Mouse (Mus musculus) ES-E14 (cell line): ENCODE data around the gene Gm498. TPM values are rescaled to one million over a fixed set of nuclear protein-coding genes. Genes with fewer than 3 reads are reported as not detected.

ENCODE experiments used
- DNase-seq: peaks from one replicate; pipeline ENCODE4 v3.0.0-alpha.2; 2013; ENCODE audit warnings: low read depth, low spot score
- H3K27ac ChIP-seq: 2 replicates; pipeline ENCODE4 v1.5.1; 2012; ENCODE audit warnings: low read depth, mild to moderate bottlenecking, low read length, moderate library complexity, mixed read lengths; ENCODE audit not compliant: poor library complexity, insufficient read depth, severe bottlenecking
- H3K36me3 ChIP-seq: 2 replicates; pipeline ENCODE4 v1.6.1; 2012; ENCODE audit warnings: mild to moderate bottlenecking, low read length, moderate library complexity, mixed read lengths; ENCODE audit not compliant: control insufficient read depth, poor library complexity, insufficient read depth, severe bottlenecking
- H3K4me1 ChIP-seq, 2 experiments: fragments of 150-350 bp in 1 of 2; sonication (generic) in 1 of 2; 2 replicates each; pipeline ENCODE4 v1.6.1; 2012; ENCODE audit warnings: low read length in 2 of 2, mild to moderate bottlenecking in 1 of 2, mixed read lengths in 1 of 2; ENCODE audit not compliant: control insufficient read depth in 2 of 2, insufficient read depth in 2 of 2, poor library complexity in 1 of 2
- H3K4me3 ChIP-seq, 2 experiments: fragments of 150-350 bp in 1 of 2; sonication (generic) in 1 of 2; 2 replicates each; pipeline ENCODE4 v1.5.1; 2012; ENCODE audit warnings: low read length in 2 of 2, low read depth in 1 of 2, mild to moderate bottlenecking in 1 of 2, mixed read lengths in 1 of 2; ENCODE audit not compliant: insufficient read depth in 1 of 2, poor library complexity in 1 of 2, severe bottlenecking in 1 of 2
- H3K9ac ChIP-seq: 2 replicates; pipeline ENCODE4 v1.6.1; 2012; ENCODE audit warnings: low read depth, mild to moderate bottlenecking, low read length, mixed read lengths; ENCODE audit not compliant: poor library complexity, insufficient read depth, severe bottlenecking
- H3K9me3 ChIP-seq: fragments of 150-350 bp; sonication (generic); 2 replicates; pipeline ENCODE4 v1.6.1; 2012; ENCODE audit warnings: low read depth, mild to moderate bottlenecking, low read length; ENCODE audit not compliant: control insufficient read depth, insufficient read depth
- CHD2 ChIP-seq: IDR thresholded peaks from 2 replicates; pipeline ENCODE4 v1.6.1; 2014; ENCODE audit warnings: mild to moderate bottlenecking, low read depth, low read length, inconsistent platforms
- HCFC1 ChIP-seq: IDR thresholded peaks from 2 replicates; pipeline ENCODE4 v1.6.1; 2012; ENCODE audit warnings: low read length, inconsistent platforms, borderline replicate concordance; ENCODE audit not compliant: insufficient read depth
- MAFK ChIP-seq: IDR thresholded peaks from 2 replicates; pipeline ENCODE4 v1.6.1; 2014; ENCODE audit warnings: mild to moderate bottlenecking, low read depth, low read length, inconsistent platforms; ENCODE audit not compliant: insufficient read depth
- ZC3H11A ChIP-seq: IDR thresholded peaks from 2 replicates; pipeline ENCODE4 v1.6.1; 2012; ENCODE audit warnings: low read depth, mild to moderate bottlenecking, inconsistent platforms, low read length, borderline replicate concordance
- ZNF384 ChIP-seq: IDR thresholded peaks from 2 replicates; pipeline ENCODE4 v1.6.1; 2012; ENCODE audit warnings: low read depth, low read length, inconsistent platforms
- in situ Hi-C, 2 experiments: fragments of 600-800 bp; cut with MboI; formaldehyde crosslinking; loops; one replicate each; pipeline ENCODE4 v1.15.1; 2025; ENCODE audit warnings: low sequenced_read_pairs in 2 of 2, inconsistent platforms in 1 of 2; ENCODE audit not compliant: unreplicated experiment in 2 of 2
- total RNA-seq: library from RNA; depleted of rRNA; stranded (reverse); fragments of 300-350 nt; gene quantifications from 2 replicates; pipeline ENCODE4 v1.2.3, GENCODE M21; 2012; rRNA removed

Gene Gm498
- total RNA-seq = not detected in 2 replicates

- Histone ChIP-seq H3K4me3 (no peak within 1 kb of the TSS), H3K27ac (no peak within 1 kb of the TSS), H3K9ac (no peak within 1 kb of the TSS), H3K4me1 (no peaks in the 10 kb centered on the region), H3K36me3 (no peaks in the 10 kb centered on the region), H3K9me3 (no peaks in the 10 kb centered on the region)
- TF ChIP-seq MAFK (no peak), ZNF384 (no peak), HCFC1 (no peak), ZC3H11A (no peak), CHD2 (no peak)
- DNase-seq = no peak
- in situ Hi-C loops = no loop called here
These were observed at the start of gene Gm498 for GRCm38 (mm10) chr7:143866538-143866937. Gm498 (plus strand) TSS chr7:143866838.

- TF ChIP-seq HCFC1 (no peak), CHD2 (no peak), ZNF384 (no peak), ZC3H11A (no peak), MAFK (no peak)
- no peak for DNase-seq
- 0 out of 4 replicates have a peak, but pooled peaks cover 0 to 4% of the 10 kb centered on the region in 2 experiments for H3K4me1 ChIP-seq
- no peak overlapping the region for H3K4me3 ChIP-seq
- no peak overlapping the region for H3K9ac ChIP-seq
- no peaks in the 10 kb centered on the region for H3K9me3 ChIP-seq
- in situ Hi-C loops = no loop called here
- peaks cover 9% of the 10 kb centered on the region; the same call in 1 of the 2 replicates for H3K36me3 ChIP-seq
- H3K27ac ChIP-seq = no peak overlapping the region
These were observed 47.4 kb upstream of the Gm498 start for GRCm38 (mm10) chr7:143819201-143819600.

GRCm38 (mm10) chr7:143821241-143821640 lies 45.4 kb upstream of the Gm498 start:
- no peak for TF ChIP-seq ZNF384
- TF ChIP-seq HCFC1 = no peak
- TF ChIP-seq ZC3H11A = no peak
- no peak for TF ChIP-seq MAFK
- no peak for TF ChIP-seq CHD2
- H3K27ac ChIP-seq = no peak overlapping the region
- DNase-seq = no peak
- H3K9ac ChIP-seq = no peak overlapping the region
- peaks cover 4% of the 10 kb centered on the region; the same call in 1 of the 2 replicates for H3K36me3 ChIP-seq
- no peak overlapping the region for H3K4me3 ChIP-seq
- in situ Hi-C loops = no loop called here
- 0 out of 4 replicates have a peak, but pooled peaks cover 0 to 4% of the 10 kb centered on the region in 2 experiments for H3K4me1 ChIP-seq
- no peaks in the 10 kb centered on the region for H3K9me3 ChIP-seq

- Histone ChIP-seq H3K9me3 (no peaks in the 10 kb centered on the region), H3K9ac (peak within 1 kb of the TSS; percentile 82), H3K4me1 (peaks cover 0 to 4% of the 10 kb centered on the region in 2 experiments; a peak in 1 of 4 replicates), H3K27ac (peak within 1 kb of the TSS; percentile 14; the same call in 1 of the 2 replicates), H3K4me3 (peak within 1 kb of the TSS; percentile 72 to 94), H3K36me3 (peaks cover 4% of the 10 kb centered on the region; the same call in 1 of the 2 replicates)
- no peak for TF ChIP-seq ZNF384
- TF ChIP-seq CHD2 = no peak
- TF ChIP-seq HCFC1 = no peak
- no peak for TF ChIP-seq MAFK
- TF ChIP-seq ZC3H11A = no peak
- DNase-seq = peak; percentile 96
- in situ Hi-C loops = no loop called here
These were observed 44.0 kb upstream of the Gm498 start, which contains the start of the genes Nadsyn1 and Dhcr7 for GRCm38 (mm10) chr7:143822375-143823265. Nadsyn1 (minus strand) TSS chr7:143822849. Dhcr7 (plus strand) TSS chr7:143823145.
